Mouse (Mus musculus) lung, embryonic 14.5 days (tissue): ENCODE measurements around the gene Ash1l. TPM values are rescaled to one million over a fixed set of nuclear protein-coding genes. Genes with fewer than 3 reads are reported as not detected.
A peak's percentile ranks its signal among the peaks of the same experiment; 100 is the strongest.

ENCODE experiments used
- ATAC-seq: fragments of 200-750 bp; cut with Nextera tagmentation; 2 replicates; pipeline ENCODE4 v1.8.0; 2017; ENCODE audit warnings: mild to moderate bottlenecking, moderate TSS enrichment, moderate library complexity; ENCODE audit not compliant: insufficient read depth
- DNase-seq: peaks from one replicate; pipeline ENCODE4 v3.0.0-alpha.2; 2015
- H3K27ac ChIP-seq: fragments of 300-500 bp; sonication (generic); 2 replicates; pipeline ENCODE4 v1.5.1; 2014; ENCODE audit warnings: low read depth, mild to moderate bottlenecking, moderate library complexity
- H3K27me3 ChIP-seq: fragments of 300-500 bp; sonication (generic); 2 replicates; pipeline ENCODE4 v1.6.1; 2014; ENCODE audit warnings: low read length, control low read depth; ENCODE audit not compliant: insufficient read depth
- H3K36me3 ChIP-seq: fragments of 300-500 bp; sonication (generic); 2 replicates; pipeline ENCODE4 v1.6.1; 2014; ENCODE audit warnings: control low read depth; ENCODE audit not compliant: insufficient read depth
- H3K4me1 ChIP-seq: fragments of 300-500 bp; sonication (generic); 2 replicates; pipeline ENCODE4 v1.6.1; 2014; ENCODE audit warnings: antibody characterized with exemption, control low read depth; ENCODE audit not compliant: insufficient read depth
- H3K4me2 ChIP-seq: fragments of 300-500 bp; sonication (generic); 2 replicates; pipeline ENCODE4 v1.6.1; 2014; ENCODE audit warnings: mild to moderate bottlenecking
- H3K4me3 ChIP-seq: fragments of 300-500 bp; sonication (generic); 2 replicates; pipeline ENCODE4 v1.5.1; 2014; ENCODE audit warnings: low read depth, low read length
- H3K9ac ChIP-seq: fragments of 300-500 bp; sonication (generic); 2 replicates; pipeline ENCODE4 v1.6.1; 2014
- H3K9me3 ChIP-seq: fragments of 300-500 bp; sonication (generic); 2 replicates; pipeline ENCODE4 v1.6.1; 2016; ENCODE audit warnings: low read depth, low read length, control low read depth
- CTCF ChIP-seq: IDR thresholded peaks from 2 replicates; pipeline ENCODE4 v1.5.1; 2016; ENCODE audit warnings: antibody characterized with exemption, low read depth
- WGBS: fragments of 180-500 bp; shearing (Covaris S2); extraction: QIAGEN DNeasy Blood & Tissue Kit; methylation state at CpG from one replicate; pipeline ENCODE4 v1.1.7; 2014; 5-methylcytosine and 5-hydroxymethylcytosine counted together
- polyA plus RNA-seq: library from polyadenylated mRNA; unstranded; fragments of >200 nt; fragmentation: Nextera tagmentation; extraction: Ambion mirVana; gene quantifications from 2 replicates; pipeline ENCODE4 v1.2.1, GENCODE M21; 2014

The Ash1l gene
- polyA plus RNA-seq, 1 experiment from 2014 or later: 23.1 TPM

DNA sequence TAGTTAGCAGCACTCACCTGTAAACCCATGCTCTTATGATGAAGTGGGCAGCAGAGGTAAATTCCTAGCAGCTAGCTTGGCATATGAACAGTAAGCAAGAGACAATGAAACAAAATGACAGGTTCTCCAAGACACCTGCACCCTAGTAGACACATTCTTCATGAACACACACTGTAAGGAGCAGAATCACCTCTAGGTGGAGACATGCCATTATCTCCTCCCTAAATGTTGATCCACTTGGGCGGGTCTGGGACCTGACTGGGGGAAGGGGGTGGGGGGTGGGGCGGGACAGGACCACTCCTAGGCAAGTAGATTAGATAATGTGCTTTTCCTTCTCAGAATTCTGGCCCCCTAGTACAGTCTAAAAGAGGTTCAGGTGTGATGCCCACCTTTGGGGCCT, 165.1 kb downstream of the Ash1l start:
- Histone ChIP-seq H3K4me1 (no peaks in the 10 kb centered on the region), H3K9me3 (no peaks in the 10 kb centered on the region), H3K27me3 (no peaks in the 10 kb centered on the region), H3K4me3 (no peak overlapping the region), H3K9ac (no peak overlapping the region), H3K36me3 (no peaks in the 10 kb centered on the region), H3K27ac (no peak overlapping the region), H3K4me2 (no peak overlapping the region)
- 5% methylated on average over 2 of the region's 2 CpGs for WGBS
- peak; percentile 54 for TF ChIP-seq CTCF
- ATAC-seq (no peak), DNase-seq (peak; percentile 51)

GRCm38 (mm10) chr3:89123313-89123712, 172.9 kb downstream of the Ash1l start:
- no peak overlapping the region for H3K4me2 ChIP-seq
- 76% methylated on average over 2 of the region's 2 CpGs for WGBS

DNA sequence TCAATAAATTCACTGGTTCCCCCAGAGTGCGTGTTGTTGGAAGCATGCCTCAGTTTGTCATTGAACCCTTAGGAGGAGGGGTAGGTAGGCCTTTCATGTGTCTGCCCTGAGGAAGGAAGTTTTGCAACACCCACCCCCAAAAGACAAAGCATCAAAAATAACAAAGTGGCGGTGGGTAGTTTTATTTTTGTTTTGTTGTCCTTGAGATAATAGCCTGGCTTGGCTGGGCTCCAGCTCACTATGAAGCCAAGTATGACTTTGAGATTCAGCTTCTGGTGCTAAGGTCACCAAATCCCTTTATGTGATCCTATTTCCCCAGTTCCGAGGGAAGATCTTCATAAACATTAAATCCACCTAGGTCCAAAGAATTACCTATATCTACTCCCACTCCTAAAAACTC, 173.8 kb downstream of the Ash1l start:
- no peak overlapping the region for H3K27ac ChIP-seq
- H3K9me3 ChIP-seq: no peaks in the 10 kb centered on the region
- H3K4me1 ChIP-seq: no peaks in the 10 kb centered on the region
- H3K36me3 ChIP-seq: no peaks in the 10 kb centered on the region
- no peak overlapping the region for H3K9ac ChIP-seq
- H3K4me3 ChIP-seq: no peak overlapping the region
- ATAC-seq (no peak), DNase-seq (peak; percentile 64)
- TF ChIP-seq CTCF: no peak
- WGBS: 58% methylated on average over 3 of the region's 3 CpGs
- H3K4me2 ChIP-seq: no peak overlapping the region
- H3K27me3 ChIP-seq: no peaks in the 10 kb centered on the region

More at GRCm38 (mm10) chr3:89123313-89123712, 172.9 kb downstream of the Ash1l start:
- ATAC-seq (no peak), DNase-seq (no peak)
- no peaks in the 10 kb centered on the region for H3K27me3 ChIP-seq
- no peak for TF ChIP-seq CTCF
- no peaks in the 10 kb centered on the region for H3K36me3 ChIP-seq
- no peak overlapping the region for H3K9ac ChIP-seq
- no peak overlapping the region for H3K4me3 ChIP-seq
- H3K27ac ChIP-seq: no peak overlapping the region
- H3K9me3 ChIP-seq: no peaks in the 10 kb centered on the region
- H3K4me1 ChIP-seq: no peaks in the 10 kb centered on the region

GRCm38 (mm10) chr3:89125981-89126380, 175.6 kb downstream of the Ash1l start:
- no peaks in the 10 kb centered on the region for H3K9me3 ChIP-seq
- no peak for ATAC-seq
- no peaks in the 10 kb centered on the region for H3K36me3 ChIP-seq
- H3K27ac ChIP-seq: no peak overlapping the region
- no peaks in the 10 kb centered on the region for H3K4me1 ChIP-seq
- H3K4me2 ChIP-seq: no peak overlapping the region
- no peak for DNase-seq
- TF ChIP-seq CTCF: no peak
- H3K9ac ChIP-seq: no peak overlapping the region
- no peak overlapping the region for H3K4me3 ChIP-seq
- 93% methylated on average over 3 of the region's 3 CpGs for WGBS
- no peaks in the 10 kb centered on the region for H3K27me3 ChIP-seq

Other genes with a start within 250 kb of the Ash1l start
- 56.9 and 58.4 TPM in 2 replicates for gene Rit1, start 233.8 kb upstream of the Ash1l start, polyA plus RNA-seq
- gene Syt11, start 175.5 kb upstream of the Ash1l start, polyA plus RNA-seq: 6.3 and 7.6 TPM in 2 replicates
- gene Gon4l, start 115.4 kb upstream of the Ash1l start, polyA plus RNA-seq: 14.8 and 17.9 TPM in 2 replicates
- gene Msto1, start 36.6 kb upstream of the Ash1l start, polyA plus RNA-seq: 47.9 and 51.4 TPM in 2 replicates
- 126 and 139 TPM in 2 replicates for gene Dap3, start 559 bp downstream of the Ash1l start, polyA plus RNA-seq
- 11.2 and 13.9 TPM in 2 replicates for gene Rusc1, start 142.7 kb downstream of the Ash1l start, polyA plus RNA-seq
- not detected in 2 replicates for gene Gm43738, start 150.5 kb downstream of the Ash1l start, polyA plus RNA-seq
- gene Fdps, start 151.3 kb downstream of the Ash1l start, polyA plus RNA-seq: 164 and 177 TPM in 2 replicates
- gene Pklr, start 185.5 kb downstream of the Ash1l start, polyA plus RNA-seq: 0.08 TPM in 1 of 2 replicates, not detected in the other
- 0.47 and 0.61 TPM in 2 replicates for gene Hcn3, start 209.6 kb downstream of the Ash1l start, polyA plus RNA-seq
- 26.1 and 26.4 TPM in 2 replicates for gene Clk2, start 214.2 kb downstream of the Ash1l start, polyA plus RNA-seq
- gene Scamp3, start 226.9 kb downstream of the Ash1l start, polyA plus RNA-seq: 90.2 and 98.9 TPM in 2 replicates
- gene Fam189b, start 232.5 kb downstream of the Ash1l start, polyA plus RNA-seq: 18.2 and 19.4 TPM in 2 replicates